In genomic region chr13:107469491-107470276, GRCm38 (mm10) we compare ENCODE assay signal across 8 mouse cellular contexts.
DNase-seq lines count a peak whose midpoint lies in the region; ATAC-seq and TF ChIP-seq lines count a peak whose summit lies in the region.

No protein-coding gene starts in this region.

- ATAC-seq in embryonic facial prominence, embryonic 11.5 days (replicated peaks; ENCODE audit: insufficient number of reproducible peaks, low FRiP score, low TSS enrichment, low read depth), result peak; percentile 80
- ATAC-seq in heart, postnatal 0 days (ENCODE audit: insufficient read depth, low read depth), result peak; percentile 39; the same call in 1 of the 2 replicates
- ATAC-seq in midbrain, embryonic 11.5 days (ENCODE audit: low FRiP score), result peak; percentile 83

- 2% methylated on average over 13 of the region's 13 CpGs for whole genome bisulfite sequencing in embryonic facial prominence, embryonic 11.5 days
- 1% methylated on average over 13 of the region's 13 CpGs for WGBS in heart, postnatal 0 days
- 3% methylated on average over 13 of the region's 13 CpGs for WGBS in midbrain, embryonic 11.5 days

- peak overlapping the region; percentile 22 for H3K4me3 ChIP-seq in embryonic facial prominence, embryonic 11.5 days (ENCODE audit: low read depth, low read length)
- peak overlapping the region; percentile 17 for H3K4me3 ChIP-seq in heart, postnatal 0 days (ENCODE audit: low read depth, low read length)
- H3K4me3 ChIP-seq in midbrain, embryonic 11.5 days (ENCODE audit: low read depth, low read length), result peak overlapping the region; percentile 9

- H3K36me3 ChIP-seq in embryonic facial prominence, embryonic 11.5 days (replicated peaks; ENCODE audit: control insufficient read depth, insufficient read depth, low read depth, low read length), result no peaks in the 10 kb centered on the region
- H3K36me3 ChIP-seq in heart, postnatal 0 days (replicated peaks; ENCODE audit: control insufficient read depth, insufficient read depth, low read length), result no peaks in the 10 kb centered on the region
- no peaks in the 10 kb centered on the region for H3K36me3 ChIP-seq in midbrain, embryonic 11.5 days (ENCODE audit: control insufficient read depth, insufficient read depth, low read length)

- H3K27me3 ChIP-seq in embryonic facial prominence, embryonic 11.5 days (ENCODE audit: control insufficient read depth, insufficient read depth, low read length), result no peaks in the 10 kb centered on the region
- no peaks in the 10 kb centered on the region for H3K27me3 ChIP-seq in heart, postnatal 0 days (ENCODE audit: control insufficient read depth, insufficient read depth, low read length)
- H3K27me3 ChIP-seq in midbrain, embryonic 11.5 days (ENCODE audit: control insufficient read depth, insufficient read depth, low read length), result no peaks in the 10 kb centered on the region

- H3K9ac ChIP-seq in embryonic facial prominence, embryonic 11.5 days (replicated peaks; ENCODE audit: low read length), result 0 out of 2 replicates have a peak overlapping the region, but pooled peaks have one; percentile 13
- H3K9ac ChIP-seq in heart, postnatal 0 days (replicated peaks; ENCODE audit: low read depth, low read length), result no peak overlapping the region
- H3K9ac ChIP-seq in midbrain, embryonic 11.5 days (ENCODE audit: low read length), result 0 out of 2 replicates have a peak overlapping the region, but pooled peaks have one; percentile 15

- peak; percentile 13 for DNase-seq in ovary, adult 18-20 months (ENCODE audit: low spot score)
- no peak for DNase-seq in ovary, postnatal 10 days (ENCODE audit: low spot score)
- peak; percentile 54 for DNase-seq in embryonic facial prominence, embryonic 11.5 days (ENCODE audit: low spot score)
- DNase-seq in heart, postnatal 0 days (ENCODE audit: low spot score), result no peak
- DNase-seq in kidney, postnatal 25 days, result peak; percentile 85 to 92
- DNase-seq in midbrain, embryonic 11.5 days (ENCODE audit: low spot score, missing footprints), result peak; percentile 86
- peak; percentile 54 for DNase-seq in urinary bladder, postnatal 25 days (ENCODE audit: low spot score)
- DNase-seq in layer of hippocampus, adult 9-10 months (ENCODE audit: low spot score), result no peak

- no peak for TF ChIP-seq CTCF in heart, postnatal 0 days (IDR thresholded peaks at IDR 0.05; ENCODE audit: low read depth)

- peak overlapping the region; percentile 45 for H3K4me2 ChIP-seq in embryonic facial prominence, embryonic 11.5 days (ENCODE audit: low read depth, low read length)
- peak overlapping the region; percentile 54 for H3K4me2 ChIP-seq in heart, postnatal 0 days (ENCODE audit: low read depth, low read length)
- H3K4me2 ChIP-seq in midbrain, embryonic 11.5 days, result peak overlapping the region; percentile 53

- no peak for TF ChIP-seq EP300 in heart, postnatal 0 days (IDR thresholded peaks at IDR 0.05; ENCODE audit: low read depth)

- no peak overlapping the region for H3K27ac ChIP-seq in embryonic facial prominence, embryonic 11.5 days (replicated peaks; ENCODE audit: low read depth, low read length)
- no peak overlapping the region for H3K27ac ChIP-seq in heart, postnatal 0 days (ENCODE audit: low read depth)
- no peak overlapping the region for H3K27ac ChIP-seq in midbrain, embryonic 11.5 days (ENCODE audit: low read depth, low read length)

- H3K4me1 ChIP-seq in embryonic facial prominence, embryonic 11.5 days (ENCODE audit: control insufficient read depth, insufficient read depth, low read length), result no peaks in the 10 kb centered on the region
- H3K4me1 ChIP-seq in heart, postnatal 0 days (ENCODE audit: control insufficient read depth, insufficient read depth), result peaks cover 17% of the 10 kb centered on the region
- peaks cover 8% of the 10 kb centered on the region; the same call in 1 of the 2 replicates for H3K4me1 ChIP-seq in midbrain, embryonic 11.5 days (ENCODE audit: control insufficient read depth, insufficient read depth, low read length)

- no peaks in the 10 kb centered on the region for H3K9me3 ChIP-seq in embryonic facial prominence, embryonic 11.5 days (replicated peaks; ENCODE audit: control insufficient read depth, low read length)
- no peaks in the 10 kb centered on the region for H3K9me3 ChIP-seq in heart, postnatal 0 days (replicated peaks; ENCODE audit: control insufficient read depth, low read length)
- H3K9me3 ChIP-seq in midbrain, embryonic 11.5 days (ENCODE audit: control insufficient read depth, low read length), result no peaks in the 10 kb centered on the region

Comparison
In these comparisons a context has a peak if more than half of its experiments do, and no peak if none do; other contexts are left out.
1. DNase-seq: peak in ovary, adult 18-20 months (single experiment), embryonic facial prominence, embryonic 11.5 days (single experiment), kidney, postnatal 25 days (2 of 2), midbrain, embryonic 11.5 days (single experiment) and urinary bladder, postnatal 25 days (single experiment); none in ovary, postnatal 10 days (single experiment), heart, postnatal 0 days (single experiment) and layer of hippocampus, adult 9-10 months (single experiment).
2. Peak in every context shown above with its lines, with median percentiles within 50 percentile points of each other: ATAC-seq, H3K4me2 ChIP-seq and H3K4me3 ChIP-seq.